Mouse (Mus musculus) T-helper 1 cell (primary cell): ENCODE measurements around the gene Hist1h1b.
"Not testable (repeated sequence)": the region's sequence is repeated elsewhere in the genome, so short reads cannot be mapped to it uniquely, and the experiment has no call there.

Source experiments
- in situ Hi-C: fragments of 300-600 bp; cut with MboI, MseI; formaldehyde crosslinking; loops from one replicate; pipeline ENCODE4 v1.15.1; 2025; ENCODE audit warnings: high pct_unique_total_duplicates

Hist1h1b gene

GRCm38 (mm10) chr13:21783255-21783617, 2.8 kb upstream of the Hist1h1b start, which contains the start of gene Hist1h3i:
Hist1h3i (minus strand) TSS chr13:21783370.
- in situ Hi-C loops, result loop anchor here (5.0 to 25.0 kb wide), 2 partner anchors 46 to 1979 kb away; partner anchors contain the start of genes Hist1h1a, Hist1h2ab, Hist1h3a and Hist1h3b

- in situ Hi-C loops, result loop anchor here (5.0 to 25.0 kb wide), 2 partner anchors 45 to 1980 kb away; partner anchors contain the start of genes Hist1h1a, Hist1h2ab, Hist1h3a and Hist1h3b
Observed at GRCm38 (mm10) chr13:21782361-21783254, 2.2 kb upstream of the Hist1h1b start.

DNA sequence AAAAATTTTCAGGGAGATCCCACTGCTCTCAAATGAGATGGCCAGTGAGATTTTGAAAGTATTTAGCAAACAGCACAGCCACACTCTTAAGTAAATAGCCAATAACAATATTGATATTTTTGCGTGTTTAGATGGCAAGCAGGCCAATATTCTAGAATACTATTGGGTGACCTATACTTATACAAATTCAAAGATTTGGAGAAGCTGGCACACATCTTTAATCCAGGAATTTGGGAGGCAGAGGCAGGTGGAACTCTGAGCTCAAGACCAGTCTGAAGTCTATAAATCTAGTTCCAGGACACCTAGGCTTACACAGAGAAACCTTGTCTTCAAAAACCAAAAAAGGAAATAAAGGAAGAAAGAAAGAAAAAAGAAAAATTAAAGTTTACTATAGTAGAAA, 1.2 kb upstream of the Hist1h1b start:
- in situ Hi-C loops, result loop anchor here (5.0 to 25.0 kb wide), 2 partner anchors 44 to 1981 kb away; partner anchors contain the start of genes Hist1h1a, Hist1h2ab, Hist1h3a and Hist1h3b

DNA sequence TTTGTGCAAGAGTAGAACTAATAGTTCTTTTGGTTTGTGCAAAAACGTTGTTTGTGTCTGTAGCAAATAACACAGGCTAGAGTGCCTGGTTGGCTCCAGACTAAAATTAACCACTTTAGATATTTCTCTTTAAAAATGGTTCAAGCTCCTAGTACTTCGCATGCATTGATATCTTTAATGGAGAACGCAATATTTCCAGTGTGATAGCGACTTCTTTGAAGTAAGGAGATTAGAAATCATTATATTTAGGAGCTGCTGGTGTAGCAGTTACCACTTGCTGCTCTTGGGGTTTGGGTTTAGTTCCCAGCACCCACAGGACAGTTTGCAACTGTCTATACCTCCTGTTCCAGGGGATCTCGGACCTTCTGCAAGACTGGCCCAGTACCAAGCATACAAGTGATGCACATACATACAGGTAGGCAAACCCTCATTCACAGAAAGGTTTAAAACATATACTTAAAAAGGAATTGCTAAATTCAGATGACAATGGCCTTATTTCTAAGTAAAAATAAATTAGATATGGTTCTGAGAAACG, 663 bp upstream of the Hist1h1b start:
- in situ Hi-C loops, result loop anchor here (5.0 to 25.0 kb wide), 2 partner anchors 44 to 1981 kb away; partner anchors contain the start of genes Hist1h1a, Hist1h2ab, Hist1h3a and Hist1h3b

GRCm38 (mm10) chr13:21778814-21779766, 1.3 kb downstream of the Hist1h1b start:
- in situ Hi-C loops, result loop anchor here (25.0 kb wide), 1 partner anchor 1983 kb away; the partner anchor contains the start of genes Hist1h1a, Hist1h2ab, Hist1h3a and Hist1h3b

DNA sequence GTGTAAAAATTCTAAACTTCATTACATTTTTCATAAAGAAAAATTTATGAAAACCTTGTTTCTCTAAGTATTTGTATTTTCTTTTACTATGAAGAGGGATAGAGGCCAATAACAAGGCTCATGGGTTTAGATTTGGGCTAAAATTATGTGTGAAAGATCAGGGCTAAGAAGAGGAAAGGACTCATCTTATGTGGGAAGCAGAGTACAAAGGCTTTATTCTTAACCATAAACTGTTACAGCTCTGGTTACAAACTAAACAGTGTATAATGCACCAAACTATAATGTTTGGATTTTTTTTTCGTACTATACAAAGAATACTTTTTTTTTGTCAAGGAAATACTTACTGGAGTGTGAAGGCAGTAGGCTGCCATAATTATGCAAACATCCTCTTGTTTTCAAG, 24.7 kb downstream of the Hist1h1b start:
- in situ Hi-C loops, result no loop called here

DNA sequence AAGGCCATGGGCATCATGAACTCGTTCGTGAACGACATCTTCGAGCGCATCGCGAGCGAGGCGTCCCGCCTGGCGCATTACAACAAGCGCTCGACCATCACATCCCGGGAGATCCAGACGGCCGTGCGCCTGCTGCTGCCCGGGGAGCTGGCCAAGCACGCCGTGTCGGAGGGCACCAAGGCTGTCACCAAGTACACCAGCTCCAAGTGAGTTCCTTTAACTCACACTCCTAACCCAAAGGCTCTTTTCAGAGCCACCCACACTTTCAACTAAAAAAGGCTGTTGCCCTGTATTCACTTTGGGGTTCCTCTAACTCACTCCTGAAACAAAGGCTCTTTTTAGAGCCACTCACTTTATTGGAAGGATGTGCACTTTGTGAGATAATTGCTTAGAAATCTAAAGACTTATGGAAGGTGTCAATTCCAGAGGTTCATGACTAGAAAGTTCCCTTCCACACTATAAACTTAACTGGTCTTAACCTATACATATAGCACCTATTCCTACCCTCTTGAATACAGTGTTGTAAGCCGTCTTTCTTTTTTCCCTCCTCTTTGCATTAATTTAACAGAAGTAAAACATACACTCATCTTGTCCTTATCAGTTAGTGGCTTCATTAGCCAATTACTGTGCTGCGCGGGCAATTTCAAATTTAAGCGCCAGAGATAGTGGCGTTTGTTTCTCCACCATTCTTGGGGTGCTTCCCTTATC, 26.0 kb downstream of the Hist1h1b start:
- in situ Hi-C loops, result not testable (repeated sequence)

- in situ Hi-C loops, result not testable (repeated sequence)
Observed at GRCm38 (mm10) chr13:21753524-21754285, 26.7 kb downstream of the Hist1h1b start, which contains the start of the genes Hist1h2ak and Hist1h2bn. Hist1h2ak (minus strand) TSS chr13:21753827. Hist1h2bn (plus strand) TSS chr13:21754123.

- in situ Hi-C loops, result no loop called here
Observed at GRCm38 (mm10) chr13:21753051-21753523, 27.3 kb downstream of the Hist1h1b start.

DNA sequence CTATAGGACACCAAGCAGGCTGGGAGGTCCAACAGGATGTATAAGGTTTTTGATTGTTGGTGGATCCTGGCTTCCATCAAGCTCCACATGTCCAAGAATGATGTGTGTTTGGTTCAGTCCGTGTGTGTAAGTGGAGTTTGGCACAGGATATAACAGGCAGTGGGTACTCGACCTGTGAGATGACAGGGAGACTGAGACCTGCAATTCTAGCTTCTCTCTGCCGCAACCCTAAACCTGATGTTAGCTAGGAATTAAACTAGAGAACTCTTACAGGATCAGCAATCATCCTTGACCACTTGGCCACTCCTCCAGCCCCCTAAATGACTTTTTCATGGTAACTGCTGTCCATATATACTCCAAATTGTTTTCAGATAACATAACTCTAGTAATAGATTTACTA, 28.1 kb downstream of the Hist1h1b start:
- in situ Hi-C loops, result no loop called here

- in situ Hi-C loops, result no loop called here
Observed at GRCm38 (mm10) chr13:21751827-21752226, 28.6 kb downstream of the Hist1h1b start.

GRCm38 (mm10) chr13:21751417-21751816, 29.0 kb downstream of the Hist1h1b start:
- in situ Hi-C loops, result no loop called here

GRCm38 (mm10) chr13:21750159-21751017, 30.0 kb downstream of the Hist1h1b start, which contains the start of gene Hist1h4k:
Hist1h4k (minus strand) TSS chr13:21750505.
- in situ Hi-C loops, result not testable (repeated sequence)

DNA sequence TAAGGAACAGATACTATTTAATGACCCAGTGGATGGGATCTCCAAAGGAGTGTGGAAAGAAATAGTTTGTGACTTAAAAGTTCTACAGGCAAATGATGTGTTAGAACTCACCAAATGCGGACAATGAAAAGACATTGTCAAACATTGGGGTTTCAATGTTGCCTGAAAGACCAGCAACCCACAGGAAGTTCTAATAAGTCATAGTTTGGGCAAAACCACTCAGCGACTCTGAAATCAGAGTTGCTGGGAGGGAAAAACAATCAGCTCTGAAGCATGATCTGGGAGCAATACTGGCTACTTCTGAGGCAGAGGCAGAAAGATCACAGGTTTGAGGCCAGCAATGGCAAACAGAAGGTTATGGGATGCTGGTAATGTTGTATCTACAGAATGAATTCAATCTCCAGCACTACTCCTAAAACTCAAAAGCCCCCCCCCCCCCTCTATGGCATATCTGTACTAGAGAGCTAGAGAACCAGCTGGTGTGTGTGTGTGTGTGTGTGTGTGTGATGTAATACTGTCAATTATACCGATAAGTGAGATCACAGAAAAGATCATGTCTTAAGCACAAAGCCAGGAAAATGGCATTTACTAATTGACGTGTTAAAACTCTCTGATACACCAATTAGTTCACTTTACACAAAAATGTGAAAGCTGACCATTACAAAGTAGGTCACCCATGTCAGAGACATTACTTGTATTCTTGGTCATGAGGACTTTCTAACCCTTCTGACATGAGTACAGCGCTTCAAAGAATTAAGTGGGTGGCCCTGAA, 30.9 kb downstream of the Hist1h1b start:
- in situ Hi-C loops, result no loop called here

- in situ Hi-C loops, result no loop called here
Observed at GRCm38 (mm10) chr13:21745006-21745405, 35.4 kb downstream of the Hist1h1b start.

- in situ Hi-C loops, result loop anchor here (5.0 kb wide), 1 partner anchor 47 kb away; the partner anchor contains the start of genes Hist1h1b and Hist1h3i
Observed at GRCm38 (mm10) chr13:21734906-21735767, 45.3 kb downstream of the Hist1h1b start, which contains the start of gene Hist1h4j. Hist1h4j (plus strand) TSS chr13:21735064.
